Mouse (Mus musculus) liver, embryonic 14.5 days (tissue): ENCODE measurements around the gene Cenpc1.

Experiments
- CTCF ChIP-seq: IDR thresholded peaks from 2 replicates; pipeline ENCODE4 v1.5.1; 2016; ENCODE audit warnings: antibody characterized with exemption, low read depth, control low read depth
- EP300 ChIP-seq: IDR thresholded peaks from 2 replicates; pipeline ENCODE4 v1.6.1; 2016; ENCODE audit warnings: antibody characterized with exemption, low read depth

GRCm38 (mm10) chr5:86029820-86030219 is 35.6 kb downstream of the Cenpc1 start:
- TF ChIP-seq CTCF (no peak), EP300 (no peak)
